Mouse (Mus musculus): ENCODE measurements around the gene Golga4. TPM values are rescaled to one million over a fixed set of nuclear protein-coding genes. Genes with fewer than 3 reads are reported as not detected.

The Golga4 gene
- polyA plus RNA-seq, 1 experiment from 2014 or later, result 41.5 TPM

DNA sequence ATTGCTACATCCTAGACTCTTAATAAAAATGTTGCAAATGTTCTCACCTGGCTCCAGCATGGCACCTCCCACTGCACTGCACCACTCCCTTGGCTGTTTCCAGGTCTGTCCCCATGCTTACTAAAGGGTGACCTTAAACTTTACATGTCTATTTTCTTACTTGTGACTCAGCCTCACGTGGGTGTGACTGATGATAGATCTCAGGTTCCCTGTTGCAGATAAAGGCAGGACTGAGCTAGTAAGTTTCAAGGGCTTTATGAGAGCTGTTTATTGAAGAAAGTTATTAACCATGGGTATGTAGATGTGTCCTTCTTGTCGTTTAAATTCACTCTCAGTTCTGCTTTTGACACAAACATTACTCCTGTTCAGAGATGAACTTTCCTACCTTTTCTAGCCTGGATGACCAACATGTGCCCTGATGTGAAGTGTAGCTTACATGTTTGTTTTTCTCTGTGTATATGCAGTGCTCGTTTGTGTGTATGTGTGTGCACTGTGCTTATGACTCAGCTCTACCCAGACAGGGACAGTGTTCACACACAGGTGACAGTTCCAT is 6.7 kb downstream of the Golga4 start:
- no peak overlapping the region for H3K4me2 ChIP-seq (ENCODE audit: low read length)
- no peak for ATAC-seq
- H3K9ac ChIP-seq (ENCODE audit: low read depth, low read length), result no peak overlapping the region
- peaks cover 9% of the 10 kb centered on the region for H3K36me3 ChIP-seq (ENCODE audit: control insufficient read depth, insufficient read depth, low read length)
- no peak overlapping the region for H3K27ac ChIP-seq (ENCODE audit: low read length)
- 96% methylated on average over 3 of the region's 3 CpGs for WGBS
- H3K4me3 ChIP-seq (ENCODE audit: low read depth, low read length), result no peak overlapping the region
- no peaks in the 10 kb centered on the region for H3K9me3 ChIP-seq (replicated peaks; ENCODE audit: control insufficient read depth, low read length, poor library complexity, severe bottlenecking)
- no peaks in the 10 kb centered on the region for H3K27me3 ChIP-seq (ENCODE audit: control insufficient read depth, insufficient read depth, low read depth, low read length)
- peaks cover 15% of the 10 kb centered on the region for H3K4me1 ChIP-seq (ENCODE audit: control insufficient read depth, insufficient read depth, low read length)

DNA sequence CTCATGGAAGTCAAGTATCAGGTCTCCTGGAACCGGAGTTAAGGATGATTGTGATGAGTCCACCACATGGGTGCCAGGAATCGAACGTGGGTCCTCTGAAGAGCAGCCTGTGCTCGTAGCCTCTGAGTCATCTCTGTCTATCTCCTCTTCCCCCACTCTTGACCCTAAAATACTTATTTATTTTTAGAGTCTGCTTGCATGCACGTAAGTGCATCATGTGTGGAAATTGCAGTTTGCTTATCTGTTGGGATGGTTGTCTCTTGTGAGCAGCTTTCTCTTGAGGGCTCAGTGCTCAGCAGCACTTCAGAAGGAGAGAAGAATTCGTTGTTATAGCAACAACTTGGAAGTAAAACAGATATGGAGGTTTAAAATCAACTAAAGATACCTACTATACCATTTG is 9.4 kb downstream of the Golga4 start:
- Histone ChIP-seq H3K27ac (ENCODE audit: low read length) (no peak overlapping the region), H3K36me3 (ENCODE audit: control insufficient read depth, insufficient read depth, low read length) (peaks cover 9% of the 10 kb centered on the region), H3K4me1 (ENCODE audit: control insufficient read depth, insufficient read depth, low read length) (peaks cover 3% of the 10 kb centered on the region; the same call in 1 of the 2 replicates), H3K4me2 (ENCODE audit: low read length) (no peak overlapping the region), H3K9ac (ENCODE audit: low read depth, low read length) (no peak overlapping the region), H3K4me3 (ENCODE audit: low read depth, low read length) (no peak overlapping the region), H3K9me3 (replicated peaks; ENCODE audit: control insufficient read depth, low read length, poor library complexity, severe bottlenecking) (no peaks in the 10 kb centered on the region), H3K27me3 (ENCODE audit: control insufficient read depth, insufficient read depth, low read depth, low read length) (no peaks in the 10 kb centered on the region)
- no peak for ATAC-seq
- 97% methylated on average over 6 of the region's 6 CpGs for WGBS

DNA sequence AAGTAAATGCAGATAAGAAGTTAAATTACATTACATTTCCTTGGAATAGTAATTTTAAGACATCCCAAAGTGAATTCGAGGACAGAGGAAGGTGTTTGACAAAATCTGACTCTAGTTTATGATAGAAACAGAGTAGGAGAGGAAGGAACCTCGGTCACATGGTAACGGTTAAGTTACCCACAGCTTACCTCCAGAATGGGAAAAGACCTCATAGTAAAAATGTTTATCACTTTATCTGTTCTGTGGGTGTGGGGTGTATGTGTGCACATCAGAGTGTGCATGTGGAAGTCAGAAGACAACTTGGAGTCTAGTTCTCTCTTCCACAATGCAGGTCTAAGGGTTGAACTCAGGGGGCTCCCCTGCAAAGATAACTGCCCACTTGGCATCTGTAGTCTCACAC is 10.1 kb downstream of the Golga4 start:
- no peak for ATAC-seq
- Histone ChIP-seq H3K4me3 (ENCODE audit: low read depth, low read length) (no peak overlapping the region), H3K4me1 (ENCODE audit: control insufficient read depth, insufficient read depth, low read length) (peaks cover 3% of the 10 kb centered on the region; the same call in 1 of the 2 replicates), H3K9me3 (replicated peaks; ENCODE audit: control insufficient read depth, low read length, poor library complexity, severe bottlenecking) (no peaks in the 10 kb centered on the region), H3K4me2 (ENCODE audit: low read length) (no peak overlapping the region), H3K9ac (ENCODE audit: low read depth, low read length) (no peak overlapping the region), H3K27ac (ENCODE audit: low read length) (no peak overlapping the region), H3K27me3 (ENCODE audit: control insufficient read depth, insufficient read depth, low read depth, low read length) (no peaks in the 10 kb centered on the region), H3K36me3 (ENCODE audit: control insufficient read depth, insufficient read depth, low read length) (peaks cover 9% of the 10 kb centered on the region)
- 97% methylated on average over 3 of the region's 3 CpGs for WGBS

DNA sequence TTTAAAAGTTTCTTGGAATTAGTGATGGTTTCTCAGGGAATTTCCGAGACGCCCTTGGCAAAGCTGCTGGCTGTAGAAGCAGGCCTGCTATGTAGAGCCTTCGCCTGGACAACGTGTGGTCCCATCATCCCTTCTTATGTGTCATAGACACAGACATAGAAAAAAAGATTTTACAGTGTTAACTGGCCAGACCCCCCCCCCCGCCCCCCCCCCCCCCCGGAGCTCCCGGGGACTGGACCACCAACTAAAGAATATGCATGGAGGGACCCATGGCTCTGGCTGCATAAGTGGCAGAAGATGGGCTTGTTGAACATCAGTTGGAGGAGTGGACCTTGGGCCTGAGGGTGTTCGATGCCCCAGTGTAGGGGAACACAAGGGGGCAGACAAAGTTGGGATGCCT is 11.6 kb downstream of the Golga4 start:
- no peak for ATAC-seq
- Histone ChIP-seq H3K27me3 (ENCODE audit: control insufficient read depth, insufficient read depth, low read depth, low read length) (no peaks in the 10 kb centered on the region), H3K4me3 (ENCODE audit: low read depth, low read length) (no peak overlapping the region), H3K4me1 (ENCODE audit: control insufficient read depth, insufficient read depth, low read length) (peaks cover 3% of the 10 kb centered on the region; the same call in 1 of the 2 replicates), H3K36me3 (ENCODE audit: control insufficient read depth, insufficient read depth, low read length) (peaks cover 9% of the 10 kb centered on the region), H3K4me2 (ENCODE audit: low read length) (no peak overlapping the region), H3K27ac (ENCODE audit: low read length) (no peak overlapping the region), H3K9ac (ENCODE audit: low read depth, low read length) (no peak overlapping the region), H3K9me3 (replicated peaks; ENCODE audit: control insufficient read depth, low read length, poor library complexity, severe bottlenecking) (no peaks in the 10 kb centered on the region)
- WGBS, result 76% methylated on average over 6 of the region's 8 CpGs

DNA sequence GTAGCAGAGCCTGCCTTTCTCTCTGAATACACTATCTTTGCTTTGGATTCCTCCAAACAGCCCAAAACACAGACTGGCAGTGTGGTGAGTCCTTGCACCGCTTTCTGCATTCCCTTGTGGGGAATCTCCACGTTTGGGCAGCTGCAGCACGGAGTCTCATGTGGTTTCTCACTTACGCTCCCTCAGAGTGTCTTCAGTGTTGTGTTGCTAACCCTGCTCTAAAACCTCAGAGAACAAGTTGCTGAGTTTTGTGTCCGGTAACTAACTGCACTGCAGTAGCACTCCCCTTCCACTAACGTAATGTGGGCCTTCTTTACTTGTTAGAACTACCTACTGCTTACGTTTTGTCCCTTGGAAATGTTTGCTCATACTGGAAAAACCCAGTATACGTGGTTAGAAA is 13.0 kb downstream of the Golga4 start:
- no peak overlapping the region for H3K27ac ChIP-seq (ENCODE audit: low read length)
- H3K9me3 ChIP-seq (replicated peaks; ENCODE audit: control insufficient read depth, low read length, poor library complexity, severe bottlenecking), result no peaks in the 10 kb centered on the region
- no peaks in the 10 kb centered on the region for H3K27me3 ChIP-seq (ENCODE audit: control insufficient read depth, insufficient read depth, low read depth, low read length)
- H3K9ac ChIP-seq (ENCODE audit: low read depth, low read length), result no peak overlapping the region
- H3K4me1 ChIP-seq (ENCODE audit: control insufficient read depth, insufficient read depth, low read length), result peaks cover 3% of the 10 kb centered on the region; the same call in 1 of the 2 replicates
- H3K4me2 ChIP-seq (ENCODE audit: low read length), result no peak overlapping the region
- peaks cover 9% of the 10 kb centered on the region for H3K36me3 ChIP-seq (ENCODE audit: control insufficient read depth, insufficient read depth, low read length)
- 82% methylated on average over 8 of the region's 8 CpGs for WGBS
- ATAC-seq, result no peak
- no peak overlapping the region for H3K4me3 ChIP-seq (ENCODE audit: low read depth, low read length)

DNA sequence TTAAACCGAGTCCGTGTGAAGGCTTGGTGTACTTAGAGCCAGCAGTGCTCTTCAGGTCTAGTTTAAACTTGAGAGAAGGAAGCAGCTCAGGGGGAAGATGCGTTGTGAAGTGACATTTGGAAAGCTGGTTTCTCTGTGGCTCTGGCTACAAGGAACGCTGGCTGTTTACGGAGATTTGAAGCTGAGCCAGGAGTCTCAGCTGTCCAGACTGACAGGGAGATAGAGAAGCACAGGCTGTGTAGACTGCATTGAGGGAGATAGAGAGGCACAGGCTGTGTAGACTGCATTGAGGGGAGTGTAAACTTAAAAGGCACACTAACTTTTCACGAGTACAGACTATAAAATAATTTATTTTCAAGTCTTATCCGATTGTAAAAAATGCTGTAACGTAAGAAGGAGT is 13.9 kb downstream of the Golga4 start:
- H3K4me1 ChIP-seq (ENCODE audit: control insufficient read depth, insufficient read depth, low read length), result peaks cover 3% of the 10 kb centered on the region; the same call in 1 of the 2 replicates
- 68% methylated on average over 8 of the region's 8 CpGs for WGBS
- no peaks in the 10 kb centered on the region for H3K9me3 ChIP-seq (replicated peaks; ENCODE audit: control insufficient read depth, low read length, poor library complexity, severe bottlenecking)
- no peak overlapping the region for H3K4me3 ChIP-seq (ENCODE audit: low read depth, low read length)
- peaks cover 6% of the 10 kb centered on the region for H3K36me3 ChIP-seq (ENCODE audit: control insufficient read depth, insufficient read depth, low read length)
- ATAC-seq, result no peak
- no peak overlapping the region for H3K4me2 ChIP-seq (ENCODE audit: low read length)
- H3K9ac ChIP-seq (ENCODE audit: low read depth, low read length), result no peak overlapping the region
- H3K27me3 ChIP-seq (ENCODE audit: control insufficient read depth, insufficient read depth, low read depth, low read length), result no peaks in the 10 kb centered on the region
- H3K27ac ChIP-seq (ENCODE audit: low read length), result no peak overlapping the region

DNA sequence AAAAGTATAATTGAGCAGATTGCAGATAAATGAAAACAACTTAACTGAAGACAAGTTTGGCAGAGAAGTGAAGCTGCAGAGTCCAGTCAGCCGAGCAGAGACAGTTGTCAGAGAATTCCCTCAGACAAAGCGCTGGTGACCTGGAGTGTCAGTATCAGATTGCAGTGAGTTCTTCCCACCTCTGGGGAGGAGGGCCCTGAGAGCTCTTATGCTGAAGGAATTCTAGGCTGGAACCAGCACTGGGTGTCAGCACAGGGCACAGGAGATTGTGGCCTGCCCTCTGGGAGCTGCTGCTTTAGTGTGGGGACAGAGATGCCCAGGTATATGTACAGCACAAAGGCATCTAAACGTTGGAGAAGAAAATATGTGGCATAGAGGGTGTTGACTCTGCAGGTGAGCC is 14.8 kb downstream of the Golga4 start:
- Histone ChIP-seq H3K4me1 (ENCODE audit: control insufficient read depth, insufficient read depth, low read length) (peaks cover 3% of the 10 kb centered on the region; the same call in 1 of the 2 replicates), H3K4me3 (ENCODE audit: low read depth, low read length) (no peak overlapping the region), H3K27ac (ENCODE audit: low read length) (no peak overlapping the region), H3K27me3 (ENCODE audit: control insufficient read depth, insufficient read depth, low read depth, low read length) (no peaks in the 10 kb centered on the region), H3K36me3 (ENCODE audit: control insufficient read depth, insufficient read depth, low read length) (peaks cover 6% of the 10 kb centered on the region; the same call in 1 of the 2 replicates), H3K9me3 (replicated peaks; ENCODE audit: control insufficient read depth, low read length, poor library complexity, severe bottlenecking) (no peaks in the 10 kb centered on the region), H3K9ac (ENCODE audit: low read depth, low read length) (no peak overlapping the region), H3K4me2 (ENCODE audit: low read length) (no peak overlapping the region)
- ATAC-seq, result no peak
- 20% methylated on average over 3 of the region's 3 CpGs for WGBS

DNA sequence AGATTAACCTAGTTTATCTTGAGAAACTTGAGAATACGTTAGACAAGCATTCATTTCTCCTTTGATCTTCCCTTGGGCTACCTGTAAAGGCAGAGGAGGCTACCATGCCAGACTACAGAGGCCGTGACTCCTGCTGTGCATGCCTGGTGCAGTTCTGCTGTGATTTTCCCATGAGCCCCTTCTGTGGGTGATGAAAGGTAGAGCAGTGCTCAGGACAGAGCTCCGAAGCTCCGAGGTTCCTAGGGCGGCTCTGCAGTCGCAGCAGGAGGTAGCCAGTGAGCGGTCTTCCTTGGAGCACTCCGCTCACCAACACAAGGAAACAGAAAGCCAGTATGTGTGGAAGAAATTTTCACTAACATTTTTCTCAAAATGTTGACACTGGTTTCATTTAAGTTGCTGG is 15.6 kb downstream of the Golga4 start:
- no peak overlapping the region for H3K27ac ChIP-seq (ENCODE audit: low read length)
- 70% methylated on average over 8 of the region's 8 CpGs for WGBS
- H3K4me1 ChIP-seq (ENCODE audit: control insufficient read depth, insufficient read depth, low read length), result peaks cover 3% of the 10 kb centered on the region; the same call in 1 of the 2 replicates
- H3K4me2 ChIP-seq (ENCODE audit: low read length), result no peak overlapping the region
- H3K4me3 ChIP-seq (ENCODE audit: low read depth, low read length), result no peak overlapping the region
- no peaks in the 10 kb centered on the region for H3K9me3 ChIP-seq (replicated peaks; ENCODE audit: control insufficient read depth, low read length, poor library complexity, severe bottlenecking)
- no peak overlapping the region for H3K9ac ChIP-seq (ENCODE audit: low read depth, low read length)
- H3K27me3 ChIP-seq (ENCODE audit: control insufficient read depth, insufficient read depth, low read depth, low read length), result no peaks in the 10 kb centered on the region
- peaks cover 6% of the 10 kb centered on the region; the same call in 1 of the 2 replicates for H3K36me3 ChIP-seq (ENCODE audit: control insufficient read depth, insufficient read depth, low read length)
- ATAC-seq, result no peak

DNA sequence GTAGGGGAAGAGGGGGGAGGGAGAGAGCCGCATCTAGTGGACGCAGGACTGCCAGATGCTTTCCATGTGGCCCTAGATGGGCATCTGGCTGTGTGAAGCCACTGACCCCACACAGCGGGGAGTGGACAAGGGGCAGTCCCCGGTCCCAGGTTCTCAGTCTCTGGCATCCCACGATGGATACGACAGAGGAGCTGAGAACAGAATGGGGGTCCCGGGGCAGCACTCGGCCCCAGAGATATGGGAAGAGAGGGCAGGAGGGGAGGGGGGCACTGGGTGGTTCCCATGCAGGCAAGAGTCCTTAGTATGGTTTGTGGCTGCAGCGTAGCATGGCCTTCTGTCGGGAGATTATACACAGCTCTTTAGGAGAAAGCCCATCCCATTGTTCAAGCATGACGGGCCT is 17.7 kb downstream of the Golga4 start:
- Histone ChIP-seq H3K27ac (ENCODE audit: low read length) (no peak overlapping the region), H3K4me3 (ENCODE audit: low read depth, low read length) (no peak overlapping the region), H3K9ac (ENCODE audit: low read depth, low read length) (no peak overlapping the region), H3K27me3 (ENCODE audit: control insufficient read depth, insufficient read depth, low read depth, low read length) (no peaks in the 10 kb centered on the region), H3K9me3 (replicated peaks; ENCODE audit: control insufficient read depth, low read length, poor library complexity, severe bottlenecking) (no peaks in the 10 kb centered on the region), H3K4me2 (ENCODE audit: low read length) (no peak overlapping the region), H3K4me1 (ENCODE audit: control insufficient read depth, insufficient read depth, low read length) (peaks cover 3% of the 10 kb centered on the region; the same call in 1 of the 2 replicates), H3K36me3 (ENCODE audit: control insufficient read depth, insufficient read depth, low read length) (peaks cover 17% of the 10 kb centered on the region)
- WGBS, result 85% methylated on average over 11 of the region's 11 CpGs
- ATAC-seq, result no peak

Measured in midbrain, embryonic 16.5 days (tissue).